Mouse (Mus musculus): ENCODE data around the gene Rps11. TPM values are rescaled to one million over a fixed set of nuclear protein-coding genes. Genes with fewer than 3 reads are reported as not detected.
A peak's percentile ranks its signal among the peaks of the same experiment; 100 is the strongest.

The Rps11 gene
- polyA plus RNA-seq, 1 experiment from 2014 or later: 1,759 TPM

DNA sequence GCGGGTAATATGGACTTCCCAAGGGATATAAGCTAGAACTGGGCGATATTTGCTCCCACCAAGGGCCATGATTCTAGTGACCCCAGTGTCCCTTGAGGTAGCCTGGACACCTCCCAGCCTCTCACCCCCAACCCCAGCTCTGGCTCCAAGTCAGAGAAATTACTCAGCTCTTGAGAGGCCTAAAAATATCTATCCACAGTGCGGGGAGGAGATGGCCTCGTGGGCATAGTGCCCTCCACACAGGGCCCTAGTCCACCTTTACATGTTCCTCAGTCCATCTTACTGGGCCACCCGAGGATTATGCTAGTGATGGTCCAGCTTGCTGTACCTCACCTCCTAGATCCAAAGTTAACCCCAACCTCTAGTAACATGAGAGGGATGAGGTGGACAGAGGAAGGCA lies 40.6 kb upstream of the Rps11 start:
- no peak overlapping the region for H3K27ac ChIP-seq (replicated peaks; ENCODE audit: low read depth, low read length)
- 67% methylated on average over 5 of the region's 5 CpGs for WGBS
- H3K9me3 ChIP-seq (ENCODE audit: control insufficient read depth, low read length): peaks cover 9% of the 10 kb centered on the region
- no peak overlapping the region for H3K4me2 ChIP-seq (ENCODE audit: low read depth, severe bottlenecking)
- H3K9ac ChIP-seq (ENCODE audit: low read length): no peak overlapping the region
- peaks cover 71% of the 10 kb centered on the region for H3K27me3 ChIP-seq (ENCODE audit: control insufficient read depth, insufficient read depth, low read length)
- ATAC-seq (ENCODE audit: insufficient number of reproducible peaks, low FRiP score, low TSS enrichment, low read depth) (no peak), DNase-seq (ENCODE audit: low spot score) (no peak)
- H3K36me3 ChIP-seq (ENCODE audit: control insufficient read depth, insufficient read depth, low read length): 0 out of 2 replicates have a peak, but pooled peaks cover 3% of the 10 kb centered on the region
- no peak overlapping the region for H3K4me3 ChIP-seq (ENCODE audit: low read depth, low read length)
- 0 out of 2 replicates have a peak, but pooled peaks cover 3% of the 10 kb centered on the region for H3K4me1 ChIP-seq (ENCODE audit: control insufficient read depth, insufficient read depth, low read length)

DNA sequence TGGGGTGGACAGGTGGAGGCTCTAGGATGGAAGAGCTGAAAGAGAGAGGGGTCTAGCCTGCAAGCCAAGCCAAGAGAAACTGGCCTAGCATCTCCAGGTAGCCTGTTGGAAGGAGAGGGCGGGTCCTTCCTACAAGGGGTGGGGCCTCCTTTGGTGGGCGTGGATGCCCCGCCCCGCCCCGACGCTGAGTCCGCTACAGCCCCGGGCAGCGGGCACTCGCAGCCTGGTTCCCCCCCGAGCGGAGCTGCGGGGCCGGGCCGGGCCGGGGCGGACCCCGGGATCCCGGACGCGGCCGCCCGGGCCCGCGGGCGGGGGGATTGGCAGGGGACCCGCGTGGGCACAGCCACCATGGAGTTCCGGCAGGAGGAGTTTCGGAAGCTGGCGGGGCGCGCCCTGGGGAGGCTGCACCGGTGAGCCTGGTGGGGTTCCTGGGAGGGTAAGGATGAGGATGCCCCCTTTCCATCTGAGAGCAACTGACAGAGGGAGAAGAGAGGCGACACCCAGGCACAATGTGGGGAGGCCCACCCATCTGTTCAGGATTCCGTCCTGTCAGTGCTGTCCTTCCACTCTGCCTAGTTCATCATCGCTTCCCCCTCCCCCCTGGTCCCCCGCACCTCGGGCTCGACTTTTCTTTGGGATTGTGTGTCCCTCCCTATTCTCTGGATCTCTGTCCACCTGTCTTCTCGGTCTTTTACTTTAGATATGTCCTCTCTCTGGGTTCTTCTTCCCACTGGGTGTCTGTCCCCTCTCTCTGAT lies 39.7 kb upstream of the Rps11 start, which contains the start of gene Slc17a7:
Slc17a7 (plus strand) TSS at position 215 of the 756 bp plus-strand sequence.
- 4% methylated on average over 19 of the region's 41 CpGs for WGBS
- DNase-seq (ENCODE audit: low spot score): peak; percentile 54
- ATAC-seq (ENCODE audit: insufficient number of reproducible peaks, low FRiP score, low TSS enrichment, low read depth): no peak
- H3K4me3 ChIP-seq (ENCODE audit: low read depth, low read length): peak within 1 kb of the TSS; percentile 30
- H3K4me1 ChIP-seq (ENCODE audit: control insufficient read depth, insufficient read depth, low read length): 0 out of 2 replicates have a peak, but pooled peaks cover 3% of the 10 kb centered on the region
- H3K27ac ChIP-seq (replicated peaks; ENCODE audit: low read depth, low read length): no peak within 1 kb of the TSS
- H3K36me3 ChIP-seq (ENCODE audit: control insufficient read depth, insufficient read depth, low read length): 0 out of 2 replicates have a peak, but pooled peaks cover 3% of the 10 kb centered on the region
- H3K9ac ChIP-seq (ENCODE audit: low read length): 0 out of 2 replicates have a peak within 1 kb of the TSS, but pooled peaks have one; percentile 2
- H3K27me3 ChIP-seq (ENCODE audit: control insufficient read depth, insufficient read depth, low read length): peaks cover 63% of the 10 kb centered on the region
- no peaks in the 10 kb centered on the region; the same call in 1 of the 2 replicates for H3K9me3 ChIP-seq (ENCODE audit: control insufficient read depth, low read length)
- H3K4me2 ChIP-seq (ENCODE audit: low read depth, severe bottlenecking): peak within 1 kb of the TSS; percentile 70

DNA sequence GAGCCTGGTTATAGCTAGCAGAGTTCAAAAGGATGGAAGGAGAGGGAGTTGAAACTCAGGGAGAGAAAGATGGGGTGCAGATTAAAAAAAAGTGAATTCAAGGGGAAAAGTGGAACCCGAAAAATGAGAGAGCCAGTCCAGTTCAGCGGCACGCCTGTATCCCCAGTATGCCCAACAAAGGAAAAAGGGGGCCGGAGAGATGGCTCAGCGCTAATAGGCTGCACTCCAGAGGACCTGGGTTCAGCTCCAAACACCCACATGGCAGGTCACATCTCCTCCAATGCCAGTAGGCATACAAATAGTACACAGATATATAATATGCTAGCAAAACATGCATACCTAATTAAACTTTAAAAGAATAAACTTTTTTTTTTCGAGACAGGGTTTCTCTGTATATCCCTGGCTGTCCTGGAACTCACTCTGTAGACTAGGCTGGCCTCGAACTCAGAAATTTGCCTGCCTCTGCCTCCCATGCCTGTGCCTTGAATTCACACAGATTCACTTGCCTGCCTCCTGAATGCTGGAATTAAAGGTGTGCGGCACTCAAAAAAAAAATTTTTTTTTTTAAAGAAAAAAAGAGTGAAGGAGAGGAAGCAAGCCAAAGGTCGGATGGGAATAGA lies 38.9 kb upstream of the Rps11 start:
- Histone ChIP-seq H3K4me1 (ENCODE audit: control insufficient read depth, insufficient read depth, low read length) (0 out of 2 replicates have a peak, but pooled peaks cover 3% of the 10 kb centered on the region), H3K27me3 (ENCODE audit: control insufficient read depth, insufficient read depth, low read length) (peaks cover 55% of the 10 kb centered on the region), H3K9ac (ENCODE audit: low read length) (no peak overlapping the region), H3K9me3 (ENCODE audit: control insufficient read depth, low read length) (no peaks in the 10 kb centered on the region; the same call in 1 of the 2 replicates), H3K36me3 (ENCODE audit: control insufficient read depth, insufficient read depth, low read length) (0 out of 2 replicates have a peak, but pooled peaks cover 3% of the 10 kb centered on the region), H3K4me2 (ENCODE audit: low read depth, severe bottlenecking) (no peak overlapping the region), H3K4me3 (ENCODE audit: low read depth, low read length) (no peak overlapping the region), H3K27ac (replicated peaks; ENCODE audit: low read depth, low read length) (no peak overlapping the region)
- DNase-seq (ENCODE audit: low spot score) (no peak), ATAC-seq (ENCODE audit: insufficient number of reproducible peaks, low FRiP score, low TSS enrichment, low read depth) (no peak)
- WGBS: 70% methylated on average over 9 of the region's 9 CpGs

DNA sequence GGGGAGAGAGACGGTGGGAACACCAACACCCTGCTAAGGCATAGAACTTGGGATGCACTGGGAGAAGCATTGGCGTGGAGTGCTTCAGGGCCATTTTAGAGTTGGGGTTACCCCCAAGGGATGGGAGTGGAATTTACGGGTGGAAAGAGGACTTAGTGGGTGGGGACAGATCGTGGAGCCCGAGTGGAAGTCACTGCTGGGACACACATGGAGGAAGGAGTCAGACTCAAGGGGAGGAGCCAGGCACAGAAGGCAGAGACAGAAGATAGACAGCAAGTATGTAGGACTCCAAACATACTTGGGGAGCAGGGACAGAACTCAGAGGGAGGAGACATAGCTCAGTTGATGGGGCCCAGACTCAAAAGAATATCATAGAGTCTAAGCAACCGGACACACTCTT lies 38.3 kb upstream of the Rps11 start:
- no peak; the same call in 1 of the 2 replicates for ATAC-seq (ENCODE audit: insufficient number of reproducible peaks, low FRiP score, low TSS enrichment, low read depth)
- no peak overlapping the region for H3K27ac ChIP-seq (replicated peaks; ENCODE audit: low read depth, low read length)
- DNase-seq (ENCODE audit: low spot score): no peak
- H3K9me3 ChIP-seq (ENCODE audit: control insufficient read depth, low read length): no peaks in the 10 kb centered on the region; the same call in 1 of the 2 replicates
- 0 out of 2 replicates have a peak, but pooled peaks cover 3% of the 10 kb centered on the region for H3K4me1 ChIP-seq (ENCODE audit: control insufficient read depth, insufficient read depth, low read length)
- peaks cover 5% of the 10 kb centered on the region; the same call in 1 of the 2 replicates for H3K36me3 ChIP-seq (ENCODE audit: control insufficient read depth, insufficient read depth, low read length)
- H3K27me3 ChIP-seq (ENCODE audit: control insufficient read depth, insufficient read depth, low read length): peaks cover 49% of the 10 kb centered on the region
- H3K9ac ChIP-seq (ENCODE audit: low read length): no peak overlapping the region
- peak overlapping the region; percentile 62 for H3K4me2 ChIP-seq (ENCODE audit: low read depth, severe bottlenecking)
- peak overlapping the region; percentile 25 for H3K4me3 ChIP-seq (ENCODE audit: low read depth, low read length)
- WGBS: 25% methylated on average over 6 of the region's 6 CpGs

DNA sequence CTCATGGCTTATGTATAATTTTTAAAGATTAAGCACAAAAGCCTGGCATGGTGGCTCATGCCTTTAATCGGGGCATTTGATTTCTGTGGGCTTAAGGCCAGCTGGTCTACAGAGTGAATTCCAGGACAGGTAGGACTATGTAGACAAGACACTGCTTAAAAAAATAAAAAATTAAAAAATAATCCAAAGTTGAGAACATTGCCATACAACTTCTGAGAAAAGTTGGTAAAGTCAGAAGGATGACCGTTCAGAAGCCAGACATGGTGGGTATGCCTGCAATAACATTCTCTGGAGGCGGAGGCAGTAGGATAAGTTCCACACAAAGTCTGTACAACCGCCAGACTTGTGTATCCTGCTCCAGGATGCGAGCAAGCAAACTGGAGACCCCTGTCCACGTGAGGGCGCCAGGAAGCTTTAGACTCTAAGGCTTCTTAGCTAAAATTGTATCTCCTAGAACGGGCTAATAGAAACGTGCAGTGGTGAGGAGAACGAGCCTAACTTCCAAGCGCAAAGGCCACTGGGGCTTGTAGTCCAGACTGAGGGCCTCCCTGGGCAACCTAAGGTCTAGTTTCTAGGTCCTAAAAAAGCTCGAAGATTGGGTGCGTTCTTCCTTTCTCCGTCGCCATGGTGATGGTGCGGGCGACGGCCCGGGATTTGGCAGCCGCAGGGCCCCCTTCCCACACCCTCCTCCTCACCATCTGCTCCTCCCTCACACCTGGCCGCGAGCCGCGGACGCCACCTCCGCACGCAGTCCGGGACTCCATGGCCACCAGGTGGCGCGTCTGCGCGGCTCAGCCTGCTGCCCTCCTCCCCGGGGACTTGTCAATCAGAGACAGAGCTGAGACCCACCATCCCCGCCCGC lies 37.6 kb upstream of the Rps11 start:
- 6% methylated on average over 34 of the region's 35 CpGs for WGBS
- no peak overlapping the region for H3K27ac ChIP-seq (replicated peaks; ENCODE audit: low read depth, low read length)
- no peak overlapping the region for H3K9ac ChIP-seq (ENCODE audit: low read length)
- peak overlapping the region; percentile 25 for H3K4me3 ChIP-seq (ENCODE audit: low read depth, low read length)
- peak overlapping the region; percentile 62 for H3K4me2 ChIP-seq (ENCODE audit: low read depth, severe bottlenecking)
- 0 out of 2 replicates have a peak, but pooled peaks cover 3% of the 10 kb centered on the region for H3K4me1 ChIP-seq (ENCODE audit: control insufficient read depth, insufficient read depth, low read length)
- peak; percentile 93 for DNase-seq (ENCODE audit: low spot score)
- ATAC-seq (ENCODE audit: insufficient number of reproducible peaks, low FRiP score, low TSS enrichment, low read depth): peak; percentile 84
- peaks cover 43% of the 10 kb centered on the region for H3K27me3 ChIP-seq (ENCODE audit: control insufficient read depth, insufficient read depth, low read length)
- peaks cover 5% of the 10 kb centered on the region; the same call in 1 of the 2 replicates for H3K36me3 ChIP-seq (ENCODE audit: control insufficient read depth, insufficient read depth, low read length)
- H3K9me3 ChIP-seq (ENCODE audit: control insufficient read depth, low read length): no peaks in the 10 kb centered on the region; the same call in 1 of the 2 replicates

DNA sequence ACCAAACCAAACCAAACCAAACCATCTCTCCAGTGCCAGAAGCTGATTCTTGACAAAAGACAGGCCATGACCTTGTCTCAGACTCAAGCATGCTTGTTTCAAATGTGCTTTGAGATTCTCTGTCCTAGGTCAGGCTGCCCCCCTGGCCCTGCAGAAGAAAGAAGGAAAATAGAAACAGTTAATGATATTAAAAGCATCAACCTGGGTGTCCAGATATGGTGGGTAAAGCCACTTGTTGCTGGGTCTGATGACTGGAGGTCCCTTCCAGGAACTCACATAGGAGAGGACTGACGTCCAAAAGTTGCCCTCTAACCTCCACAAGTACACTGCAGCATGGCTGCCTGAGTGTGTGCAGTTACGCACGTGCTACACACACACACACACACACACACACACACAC lies 36.6 kb upstream of the Rps11 start:
- 90% methylated on average over 3 of the region's 3 CpGs for WGBS
- H3K9ac ChIP-seq (ENCODE audit: low read length): no peak overlapping the region
- no peak for DNase-seq (ENCODE audit: low spot score)
- ATAC-seq (ENCODE audit: insufficient number of reproducible peaks, low FRiP score, low TSS enrichment, low read depth): no peak
- H3K4me1 ChIP-seq (ENCODE audit: control insufficient read depth, insufficient read depth, low read length): 0 out of 2 replicates have a peak, but pooled peaks cover 3% of the 10 kb centered on the region
- H3K4me2 ChIP-seq (ENCODE audit: low read depth, severe bottlenecking): no peak overlapping the region
- H3K4me3 ChIP-seq (ENCODE audit: low read depth, low read length): no peak overlapping the region
- peaks cover 5% of the 10 kb centered on the region; the same call in 1 of the 2 replicates for H3K36me3 ChIP-seq (ENCODE audit: control insufficient read depth, insufficient read depth, low read length)
- no peaks in the 10 kb centered on the region for H3K9me3 ChIP-seq (ENCODE audit: control insufficient read depth, low read length)
- H3K27me3 ChIP-seq (ENCODE audit: control insufficient read depth, insufficient read depth, low read length): peaks cover 34% of the 10 kb centered on the region
- H3K27ac ChIP-seq (replicated peaks; ENCODE audit: low read depth, low read length): no peak overlapping the region

DNA sequence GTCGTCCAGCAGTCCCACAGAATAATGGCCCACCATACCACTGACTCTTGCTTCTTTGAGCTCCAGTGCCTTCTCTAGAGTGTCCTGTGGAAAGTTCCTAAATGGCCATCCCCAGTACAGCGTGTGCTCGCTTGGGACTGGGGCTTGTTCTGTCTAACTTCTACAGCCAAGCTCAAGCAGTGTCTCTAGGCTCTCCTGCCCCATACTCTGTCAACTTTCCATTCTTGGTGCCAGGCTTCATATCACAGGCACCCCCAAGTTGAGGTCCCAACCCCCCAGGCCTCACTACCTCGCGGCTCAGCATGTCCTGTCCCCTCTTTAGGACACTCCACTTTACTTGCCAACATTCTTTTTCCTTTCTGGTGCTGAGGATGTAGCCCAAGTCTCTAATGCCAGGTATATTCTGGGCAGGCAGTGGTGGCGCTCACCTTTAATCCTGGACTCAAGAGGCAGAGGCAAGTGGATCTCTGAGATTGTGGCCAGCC lies 36.1 kb upstream of the Rps11 start:
- ATAC-seq (ENCODE audit: insufficient number of reproducible peaks, low FRiP score, low TSS enrichment, low read depth): no peak
- Histone ChIP-seq H3K36me3 (ENCODE audit: control insufficient read depth, insufficient read depth, low read length) (peaks cover 5% of the 10 kb centered on the region; the same call in 1 of the 2 replicates), H3K27ac (replicated peaks; ENCODE audit: low read depth, low read length) (no peak overlapping the region), H3K9ac (ENCODE audit: low read length) (no peak overlapping the region), H3K4me2 (ENCODE audit: low read depth, severe bottlenecking) (no peak overlapping the region), H3K4me3 (ENCODE audit: low read depth, low read length) (no peak overlapping the region), H3K27me3 (ENCODE audit: control insufficient read depth, insufficient read depth, low read length) (peaks cover 29% of the 10 kb centered on the region), H3K4me1 (ENCODE audit: control insufficient read depth, insufficient read depth, low read length) (0 out of 2 replicates have a peak, but pooled peaks cover 5% of the 10 kb centered on the region), H3K9me3 (ENCODE audit: control insufficient read depth, low read length) (no peaks in the 10 kb centered on the region)
- no peak for DNase-seq (ENCODE audit: low spot score)
- 93% methylated on average over 6 of the region's 6 CpGs for WGBS
